Mouse (Mus musculus) testis, adult 2 months (tissue): Measurements from ENCODE around the gene Mrtfa.

Experiments
- CTCF ChIP-seq: fragments of 200-500 bp; IDR thresholded peaks from 2 replicates; pipeline ENCODE4 v1.5.1; 2012; ENCODE audit warnings: low read depth, mild to moderate bottlenecking, inconsistent platforms, low read length, moderate library complexity; ENCODE audit not compliant: control insufficient read depth, insufficient read depth, insufficient replicate concordance
- POLR2A ChIP-seq: fragments of 200-500 bp; IDR thresholded peaks from 2 replicates; pipeline ENCODE4 v1.6.1; 2012; ENCODE audit warnings: low read depth, mild to moderate bottlenecking, inconsistent platforms, low read length, moderate library complexity; ENCODE audit not compliant: control insufficient read depth

GRCm38 (mm10) chr15:81035417-81036162 lies 155.0 kb downstream of the Mrtfa start:
- TF ChIP-seq CTCF: no peak
- no peak for TF ChIP-seq POLR2A
